Mouse (Mus musculus): ENCODE data around the gene Iqgap1. TPM values are rescaled to one million over a fixed set of nuclear protein-coding genes. Genes with fewer than 3 reads are reported as not detected.

Iqgap1 gene
- total and polyA plus RNA-seq, 2 experiments, result 2.8 to 7.8 TPM

- peaks cover 16% of the 10 kb centered on the region for H3K4me1 ChIP-seq (ENCODE audit: control insufficient read depth, insufficient read depth, low read length)
- H3K4me3 ChIP-seq (ENCODE audit: insufficient read depth, low read depth, low read length), result no peak overlapping the region
- no peak overlapping the region for H3K27ac ChIP-seq (replicated peaks; ENCODE audit: insufficient read depth, low read depth, low read length)
- H3K9ac ChIP-seq (ENCODE audit: low read depth, low read length), result no peak overlapping the region
- peak; percentile 57 for DNase-seq (ENCODE audit: extremely low read depth, low read depth, low spot score)
- TF ChIP-seq POLR2A (IDR thresholded peaks at IDR 0.05; ENCODE audit: extremely low read depth, insufficient read depth, low read length) (no peak), CTCF (IDR thresholded peaks at IDR 0.05; ENCODE audit: low read depth, low read length) (no peak)
- no peaks in the 10 kb centered on the region for H3K27me3 ChIP-seq (ENCODE audit: control insufficient read depth, insufficient read depth, low read length)
- H3K36me3 ChIP-seq (ENCODE audit: control insufficient read depth, insufficient read depth, low read length), result no peaks in the 10 kb centered on the region
- 30% methylated on average over 5 of the region's 5 CpGs for WGBS
- peaks cover 35% of the 10 kb centered on the region for H3K79me2 ChIP-seq (ENCODE audit: control insufficient read depth, insufficient read depth, low read length)
Measured at GRCm38 (mm10) chr7:80685639-80686038, 140.1 kb downstream of the Iqgap1 start.

GRCm38 (mm10) chr7:80682630-80683029, 143.1 kb downstream of the Iqgap1 start:
- Histone ChIP-seq H3K79me2 (ENCODE audit: control insufficient read depth, insufficient read depth, low read length) (peaks cover 44% of the 10 kb centered on the region), H3K27me3 (ENCODE audit: control insufficient read depth, insufficient read depth, low read length) (no peaks in the 10 kb centered on the region), H3K27ac (replicated peaks; ENCODE audit: insufficient read depth, low read depth, low read length) (no peak overlapping the region), H3K4me1 (ENCODE audit: control insufficient read depth, insufficient read depth, low read length) (peaks cover 12% of the 10 kb centered on the region), H3K9ac (ENCODE audit: low read depth, low read length) (no peak overlapping the region), H3K4me3 (ENCODE audit: insufficient read depth, low read depth, low read length) (no peak overlapping the region), H3K36me3 (ENCODE audit: control insufficient read depth, insufficient read depth, low read length) (no peaks in the 10 kb centered on the region)
- TF ChIP-seq CTCF (IDR thresholded peaks at IDR 0.05; ENCODE audit: low read depth, low read length), result no peak
- no peak for TF ChIP-seq POLR2A (IDR thresholded peaks at IDR 0.05; ENCODE audit: extremely low read depth, insufficient read depth, low read length)
- DNase-seq (ENCODE audit: extremely low read depth, low read depth, low spot score), result peak; percentile 56
- WGBS, result 14% methylated on average over 1 of the region's 1 CpGs

- H3K36me3 ChIP-seq (ENCODE audit: control insufficient read depth, insufficient read depth, low read length), result peaks cover 4% of the 10 kb centered on the region
- H3K79me2 ChIP-seq (ENCODE audit: control insufficient read depth, insufficient read depth, low read length), result peaks cover 46% of the 10 kb centered on the region
- DNase-seq (ENCODE audit: extremely low read depth, low read depth, low spot score), result no peak
- H3K27me3 ChIP-seq (ENCODE audit: control insufficient read depth, insufficient read depth, low read length), result no peaks in the 10 kb centered on the region
- 63% methylated on average over 12 of the region's 12 CpGs for WGBS
- H3K9ac ChIP-seq (ENCODE audit: low read depth, low read length), result no peak overlapping the region
- TF ChIP-seq POLR2A (IDR thresholded peaks at IDR 0.05; ENCODE audit: extremely low read depth, insufficient read depth, low read length) (no peak), CTCF (IDR thresholded peaks at IDR 0.05; ENCODE audit: low read depth, low read length) (no peak)
- H3K4me1 ChIP-seq (ENCODE audit: control insufficient read depth, insufficient read depth, low read length), result peaks cover 7% of the 10 kb centered on the region
- no peak overlapping the region for H3K27ac ChIP-seq (replicated peaks; ENCODE audit: insufficient read depth, low read depth, low read length)
- no peak overlapping the region for H3K4me3 ChIP-seq (ENCODE audit: insufficient read depth, low read depth, low read length)
Measured at GRCm38 (mm10) chr7:80680218-80680847, 145.4 kb downstream of the Iqgap1 start.

- DNase-seq (ENCODE audit: extremely low read depth, low read depth, low spot score), result no peak
- Histone ChIP-seq H3K4me1 (ENCODE audit: control insufficient read depth, insufficient read depth, low read length) (peaks cover 5% of the 10 kb centered on the region), H3K79me2 (ENCODE audit: control insufficient read depth, insufficient read depth, low read length) (peaks cover 26% of the 10 kb centered on the region), H3K36me3 (ENCODE audit: control insufficient read depth, insufficient read depth, low read length) (peaks cover 4% of the 10 kb centered on the region), H3K4me3 (ENCODE audit: insufficient read depth, low read depth, low read length) (no peak overlapping the region), H3K9ac (ENCODE audit: low read depth, low read length) (no peak overlapping the region), H3K27me3 (ENCODE audit: control insufficient read depth, insufficient read depth, low read length) (no peaks in the 10 kb centered on the region), H3K27ac (replicated peaks; ENCODE audit: insufficient read depth, low read depth, low read length) (no peak overlapping the region)
- TF ChIP-seq POLR2A (IDR thresholded peaks at IDR 0.05; ENCODE audit: extremely low read depth, insufficient read depth, low read length), result no peak
- 82% methylated on average over 3 of the region's 3 CpGs for WGBS
Measured at GRCm38 (mm10) chr7:80672323-80672722, 153.5 kb downstream of the Iqgap1 start.

GRCm38 (mm10) chr7:80670889-80671288, 154.9 kb downstream of the Iqgap1 start:
- WGBS, result 92% methylated on average over 6 of the region's 6 CpGs
- H3K27me3 ChIP-seq (ENCODE audit: control insufficient read depth, insufficient read depth, low read length), result no peaks in the 10 kb centered on the region
- no peak for DNase-seq (ENCODE audit: extremely low read depth, low read depth, low spot score)
- no peak overlapping the region for H3K4me3 ChIP-seq (ENCODE audit: insufficient read depth, low read depth, low read length)
- TF ChIP-seq POLR2A (IDR thresholded peaks at IDR 0.05; ENCODE audit: extremely low read depth, insufficient read depth, low read length), result no peak
- TF ChIP-seq CTCF (IDR thresholded peaks at IDR 0.05; ENCODE audit: low read depth, low read length), result no peak
- peaks cover under 1% of the 10 kb centered on the region; the same call in 1 of the 2 replicates for H3K36me3 ChIP-seq (ENCODE audit: control insufficient read depth, insufficient read depth, low read length)
- peaks cover 15% of the 10 kb centered on the region for H3K4me1 ChIP-seq (ENCODE audit: control insufficient read depth, insufficient read depth, low read length)
- no peak overlapping the region for H3K9ac ChIP-seq (ENCODE audit: low read depth, low read length)
- H3K79me2 ChIP-seq (ENCODE audit: control insufficient read depth, insufficient read depth, low read length), result peaks cover 23% of the 10 kb centered on the region
- no peak overlapping the region for H3K27ac ChIP-seq (replicated peaks; ENCODE audit: insufficient read depth, low read depth, low read length)

GRCm38 (mm10) chr7:80667190-80667589, 158.6 kb downstream of the Iqgap1 start:
- no peak for TF ChIP-seq CTCF (IDR thresholded peaks at IDR 0.05; ENCODE audit: low read depth, low read length)
- TF ChIP-seq POLR2A (IDR thresholded peaks at IDR 0.05; ENCODE audit: extremely low read depth, insufficient read depth, low read length), result no peak
- Histone ChIP-seq H3K79me2 (ENCODE audit: control insufficient read depth, insufficient read depth, low read length) (peaks cover 21% of the 10 kb centered on the region), H3K4me3 (ENCODE audit: insufficient read depth, low read depth, low read length) (no peak overlapping the region), H3K4me1 (ENCODE audit: control insufficient read depth, insufficient read depth, low read length) (peaks cover 19% of the 10 kb centered on the region), H3K27me3 (ENCODE audit: control insufficient read depth, insufficient read depth, low read length) (no peaks in the 10 kb centered on the region), H3K9ac (ENCODE audit: low read depth, low read length) (no peak overlapping the region), H3K27ac (replicated peaks; ENCODE audit: insufficient read depth, low read depth, low read length) (peak overlapping the region; percentile 27), H3K36me3 (ENCODE audit: control insufficient read depth, insufficient read depth, low read length) (no peaks in the 10 kb centered on the region)
- WGBS, result 21% methylated on average over 11 of the region's 11 CpGs
- peak; percentile 74 for DNase-seq (ENCODE audit: extremely low read depth, low read depth, low spot score)
